Mouse (Mus musculus) forebrain, embryonic 16.5 days (tissue): Measurements from ENCODE around the gene Krt19. TPM values are rescaled to one million over a fixed set of nuclear protein-coding genes. Genes with fewer than 3 reads are reported as not detected.

Experiments used
- ATAC-seq: fragments of 200-750 bp; cut with Nextera tagmentation; 2 replicates; pipeline ENCODE4 v1.8.0; 2017; ENCODE audit warnings: mild to moderate bottlenecking, moderate library complexity
- H3K27ac ChIP-seq: fragments of 300-500 bp; sonication (generic); 2 replicates; pipeline ENCODE4 v1.5.1; 2014; ENCODE audit warnings: low read length, control low read depth
- H3K27me3 ChIP-seq: fragments of 300-500 bp; sonication (generic); replicated peaks from 2 replicates; pipeline ENCODE4 v1.6.1; 2014; ENCODE audit warnings: low read length; ENCODE audit not compliant: control insufficient read depth, insufficient read depth
- H3K36me3 ChIP-seq: fragments of 300-500 bp; sonication (generic); 2 replicates; pipeline ENCODE4 v1.6.1; 2014; ENCODE audit not compliant: control insufficient read depth, insufficient read depth
- H3K4me1 ChIP-seq: fragments of 300-500 bp; sonication (generic); replicated peaks from 2 replicates; pipeline ENCODE4 v1.6.1; 2014; ENCODE audit warnings: low read length; ENCODE audit not compliant: control insufficient read depth, insufficient read depth
- H3K4me2 ChIP-seq: fragments of 300-500 bp; sonication (generic); 2 replicates; pipeline ENCODE4 v1.6.1; 2014; ENCODE audit warnings: mild to moderate bottlenecking, low read length, control low read depth
- H3K4me3 ChIP-seq: fragments of 300-500 bp; sonication (generic); replicated peaks from 2 replicates; pipeline ENCODE4 v1.5.1; 2014; ENCODE audit warnings: mild to moderate bottlenecking, low read length, control low read depth
- H3K9ac ChIP-seq: fragments of 300-500 bp; sonication (generic); replicated peaks from 2 replicates; pipeline ENCODE4 v1.6.1; 2014; ENCODE audit warnings: low read depth, low read length, control low read depth
- H3K9me3 ChIP-seq: fragments of 300-500 bp; sonication (generic); 2 replicates; pipeline ENCODE4 v1.6.1; 2016; ENCODE audit warnings: low read length; ENCODE audit not compliant: control insufficient read depth
- WGBS: fragments of 180-500 bp; shearing (Covaris S2); extraction: QIAGEN DNeasy Blood & Tissue Kit; methylation state at CpG from one replicate; pipeline ENCODE4 v1.1.7; 2014; 5-methylcytosine and 5-hydroxymethylcytosine counted together
- polyA plus RNA-seq: library from polyadenylated mRNA; unstranded; fragments of >200 nt; fragmentation: Nextera tagmentation; extraction: Ambion mirVana; gene quantifications from 2 replicates; pipeline ENCODE4 v1.2.1, GENCODE M21; 2015

Gene Krt19
- 0.30 and 2.3 TPM in 2 replicates for polyA plus RNA-seq

GRCm38 (mm10) chr11:100148615-100149330 is at the start of gene Krt19:
Krt19 (minus strand) TSS chr11:100148665.
- Histone ChIP-seq H3K4me1 (0 out of 2 replicates have a peak, but pooled peaks cover 6% of the 10 kb centered on the region), H3K4me2 (no peak within 1 kb of the TSS), H3K36me3 (no peaks in the 10 kb centered on the region), H3K27ac (no peak within 1 kb of the TSS), H3K27me3 (peaks cover 22% of the 10 kb centered on the region), H3K9me3 (no peaks in the 10 kb centered on the region), H3K4me3 (no peak within 1 kb of the TSS), H3K9ac (no peak within 1 kb of the TSS)
- ATAC-seq: no peak
- 50% methylated on average over 9 of the region's 9 CpGs for WGBS

GRCm38 (mm10) chr11:100192992-100193391 is 44.5 kb upstream of the Krt19 start, which contains the start of gene Krt9:
Krt9 (minus strand) TSS chr11:100193246.
- no peak for ATAC-seq
- Histone ChIP-seq H3K9me3 (no peaks in the 10 kb centered on the region), H3K27me3 (no peaks in the 10 kb centered on the region), H3K4me3 (no peak within 1 kb of the TSS), H3K4me1 (no peaks in the 10 kb centered on the region), H3K27ac (no peak within 1 kb of the TSS), H3K4me2 (no peak within 1 kb of the TSS), H3K9ac (no peak within 1 kb of the TSS), H3K36me3 (no peaks in the 10 kb centered on the region)
- 65% methylated on average over 9 of the region's 9 CpGs for WGBS

- 95% methylated on average over 3 of the region's 3 CpGs for WGBS
- Histone ChIP-seq H3K9me3 (no peaks in the 10 kb centered on the region), H3K27me3 (no peaks in the 10 kb centered on the region), H3K9ac (no peak overlapping the region), H3K27ac (no peak overlapping the region), H3K4me3 (no peak overlapping the region), H3K36me3 (no peaks in the 10 kb centered on the region), H3K4me2 (no peak overlapping the region), H3K4me1 (no peaks in the 10 kb centered on the region)
- no peak for ATAC-seq
These were observed 43.4 kb upstream of the Krt19 start for GRCm38 (mm10) chr11:100191820-100192219.

- H3K4me3 ChIP-seq: no peak overlapping the region
- H3K4me2 ChIP-seq: no peak overlapping the region
- H3K27me3 ChIP-seq: no peaks in the 10 kb centered on the region
- H3K27ac ChIP-seq: no peak overlapping the region
- no peaks in the 10 kb centered on the region for H3K9me3 ChIP-seq
- ATAC-seq: no peak
- 84% methylated on average over 8 of the region's 8 CpGs for WGBS
- no peaks in the 10 kb centered on the region for H3K36me3 ChIP-seq
- no peak overlapping the region for H3K9ac ChIP-seq
- no peaks in the 10 kb centered on the region for H3K4me1 ChIP-seq
These were observed 38.3 kb upstream of the Krt19 start for GRCm38 (mm10) chr11:100186736-100187135.

- WGBS: 74% methylated on average over 7 of the region's 7 CpGs
- no peak overlapping the region for H3K9ac ChIP-seq
- no peak for ATAC-seq
- no peaks in the 10 kb centered on the region for H3K9me3 ChIP-seq
- H3K27ac ChIP-seq: no peak overlapping the region
- H3K4me1 ChIP-seq: no peaks in the 10 kb centered on the region
- no peaks in the 10 kb centered on the region for H3K27me3 ChIP-seq
- no peak overlapping the region for H3K4me3 ChIP-seq
- H3K36me3 ChIP-seq: no peaks in the 10 kb centered on the region
- H3K4me2 ChIP-seq: no peak overlapping the region
These were observed 33.3 kb upstream of the Krt19 start for GRCm38 (mm10) chr11:100181725-100182124.

GRCm38 (mm10) chr11:100179260-100179659 is 30.8 kb upstream of the Krt19 start:
- Histone ChIP-seq H3K9me3 (no peaks in the 10 kb centered on the region), H3K9ac (no peak overlapping the region), H3K4me1 (no peaks in the 10 kb centered on the region), H3K36me3 (no peaks in the 10 kb centered on the region), H3K4me2 (no peak overlapping the region), H3K27ac (no peak overlapping the region), H3K27me3 (no peaks in the 10 kb centered on the region), H3K4me3 (no peak overlapping the region)
- 90% methylated on average over 3 of the region's 3 CpGs for WGBS
- ATAC-seq: no peak

GRCm38 (mm10) chr11:100178307-100178706 is 29.8 kb upstream of the Krt19 start:
- no peak overlapping the region for H3K4me2 ChIP-seq
- no peaks in the 10 kb centered on the region for H3K9me3 ChIP-seq
- ATAC-seq: no peak
- H3K27ac ChIP-seq: no peak overlapping the region
- H3K9ac ChIP-seq: no peak overlapping the region
- H3K27me3 ChIP-seq: no peaks in the 10 kb centered on the region
- H3K36me3 ChIP-seq: no peaks in the 10 kb centered on the region
- WGBS: 77% methylated on average over 5 of the region's 5 CpGs
- no peaks in the 10 kb centered on the region for H3K4me1 ChIP-seq
- no peak overlapping the region for H3K4me3 ChIP-seq

- Histone ChIP-seq H3K27ac (no peak overlapping the region), H3K27me3 (no peaks in the 10 kb centered on the region), H3K4me1 (no peaks in the 10 kb centered on the region), H3K4me3 (no peak overlapping the region), H3K9me3 (no peaks in the 10 kb centered on the region), H3K9ac (no peak overlapping the region), H3K4me2 (no peak overlapping the region), H3K36me3 (no peaks in the 10 kb centered on the region)
- 88% methylated on average over 9 of the region's 9 CpGs for WGBS
- ATAC-seq: no peak
These were observed 28.3 kb upstream of the Krt19 start for GRCm38 (mm10) chr11:100176791-100177190.

- 31% methylated on average over 14 of the region's 14 CpGs for WGBS
These were observed 20.6 kb upstream of the Krt19 start for GRCm38 (mm10) chr11:100168765-100169762.

More at GRCm38 (mm10) chr11:100168765-100169762, 20.6 kb upstream of the Krt19 start:
- H3K4me3 ChIP-seq: no peak overlapping the region
- no peak overlapping the region for H3K9ac ChIP-seq
- ATAC-seq: no peak
- no peaks in the 10 kb centered on the region for H3K36me3 ChIP-seq
- no peak overlapping the region for H3K4me2 ChIP-seq
- H3K9me3 ChIP-seq: no peaks in the 10 kb centered on the region
- no peak overlapping the region for H3K27ac ChIP-seq
- H3K27me3 ChIP-seq: no peaks in the 10 kb centered on the region
- no peaks in the 10 kb centered on the region for H3K4me1 ChIP-seq
